Mouse (Mus musculus): Measurements from ENCODE around the gene Jak1. TPM values are rescaled to one million over a fixed set of nuclear protein-coding genes. Genes with fewer than 3 reads are reported as not detected.

Jak1 gene
- total RNA-seq, 1 experiment = 22.5 TPM

DNA sequence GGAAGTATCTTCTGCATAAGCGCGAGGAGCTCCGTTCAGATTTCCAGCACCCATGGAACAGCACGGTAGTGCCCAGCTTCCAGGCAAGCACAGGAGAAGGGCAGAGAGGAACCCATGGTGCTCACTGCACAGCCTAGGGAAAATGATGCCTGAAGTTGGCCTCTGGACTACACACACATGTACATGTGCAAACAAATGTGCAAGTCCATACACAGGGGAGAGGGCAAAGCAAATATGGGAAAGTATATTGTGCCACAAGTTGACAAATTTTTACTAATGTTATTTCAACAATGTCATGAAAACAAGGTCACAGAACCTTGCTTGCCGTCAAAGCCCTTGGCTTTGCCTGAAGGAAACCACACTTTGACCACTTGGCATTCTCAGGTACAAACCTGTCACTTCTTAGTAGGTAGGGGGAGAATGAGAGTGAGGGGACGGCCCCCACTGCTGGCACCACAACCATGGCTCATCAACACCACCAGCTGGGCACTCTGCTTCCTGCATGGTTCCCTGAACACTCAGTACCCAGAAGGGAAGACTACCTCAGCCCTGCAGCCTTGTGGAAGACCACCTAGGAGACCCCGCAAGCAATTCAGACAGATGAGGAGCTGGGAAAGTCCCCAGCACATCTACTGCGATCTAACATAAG is 65.5 kb downstream of the Jak1 start:
- TF ChIP-seq HCFC1 (IDR thresholded peaks at IDR 0.05; ENCODE audit: borderline replicate concordance, insufficient read depth, low read length) (no peak), ZC3H11A (IDR thresholded peaks at IDR 0.05; ENCODE audit: borderline replicate concordance, low read depth, low read length) (no peak), MAFK (IDR thresholded peaks at IDR 0.05; ENCODE audit: insufficient read depth, low read depth, low read length) (no peak), CHD2 (IDR thresholded peaks at IDR 0.05; ENCODE audit: low read depth, low read length) (no peak), ZNF384 (IDR thresholded peaks at IDR 0.05; ENCODE audit: low read depth, low read length) (no peak)
- no peak overlapping the region for H3K4me3 ChIP-seq (ENCODE audit: insufficient read depth in 1 of 2, low read depth in 1 of 2, low read length in 2 of 2, poor library complexity in 1 of 2, severe bottlenecking in 1 of 2)
- no peak overlapping the region for H3K27ac ChIP-seq (ENCODE audit: insufficient read depth, low read depth, low read length, poor library complexity, severe bottlenecking)
- H3K36me3 ChIP-seq (ENCODE audit: control insufficient read depth, insufficient read depth, low read length, poor library complexity, severe bottlenecking) = no peaks in the 10 kb centered on the region
- no peak for DNase-seq (ENCODE audit: low read depth, low spot score)
- no peak overlapping the region for H3K9ac ChIP-seq (ENCODE audit: insufficient read depth, low read depth, low read length, poor library complexity, severe bottlenecking)
- in situ Hi-C loops (cut with MboI; ENCODE audit: low sequenced_read_pairs in 2 of 2, unreplicated experiment in 2 of 2) = no loop called here
- H3K9me3 ChIP-seq (ENCODE audit: control insufficient read depth, insufficient read depth, low read depth, low read length) = no peaks in the 10 kb centered on the region
- H3K4me1 ChIP-seq (ENCODE audit: control insufficient read depth in 2 of 2, insufficient read depth in 2 of 2, low read length in 2 of 2, poor library complexity in 1 of 2) = no peaks in the 10 kb centered on the region

DNA sequence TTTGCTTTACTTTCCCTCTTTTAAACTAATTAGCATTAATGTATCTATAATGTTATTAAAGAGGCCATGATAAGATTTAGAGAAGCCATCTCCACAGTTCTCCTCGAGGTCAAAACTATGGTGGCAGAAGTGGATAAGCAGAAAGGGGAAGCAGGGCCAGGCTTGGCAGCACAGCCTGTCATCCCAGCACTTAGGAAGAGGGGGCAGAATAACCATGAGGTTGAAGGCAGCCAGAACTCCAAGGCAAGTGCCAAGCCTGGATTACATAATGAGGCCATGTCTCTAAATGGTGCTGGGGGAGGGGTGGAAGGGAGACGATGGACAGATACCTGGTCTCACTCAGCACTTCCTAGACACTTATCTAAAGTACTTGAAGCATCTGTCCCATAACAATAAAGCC is 66.7 kb downstream of the Jak1 start:
- Histone ChIP-seq H3K4me1 (ENCODE audit: control insufficient read depth in 2 of 2, insufficient read depth in 2 of 2, low read length in 2 of 2, poor library complexity in 1 of 2) (no peaks in the 10 kb centered on the region), H3K9ac (ENCODE audit: insufficient read depth, low read depth, low read length, poor library complexity, severe bottlenecking) (no peak overlapping the region), H3K27ac (ENCODE audit: insufficient read depth, low read depth, low read length, poor library complexity, severe bottlenecking) (no peak overlapping the region), H3K4me3 (ENCODE audit: insufficient read depth in 1 of 2, low read depth in 1 of 2, low read length in 2 of 2, poor library complexity in 1 of 2, severe bottlenecking in 1 of 2) (no peak overlapping the region), H3K36me3 (ENCODE audit: control insufficient read depth, insufficient read depth, low read length, poor library complexity, severe bottlenecking) (no peaks in the 10 kb centered on the region), H3K9me3 (ENCODE audit: control insufficient read depth, insufficient read depth, low read depth, low read length) (no peaks in the 10 kb centered on the region)
- in situ Hi-C loops (cut with MboI; ENCODE audit: low sequenced_read_pairs in 2 of 2, unreplicated experiment in 2 of 2) = no loop called here
- no peak for DNase-seq (ENCODE audit: low read depth, low spot score)
- TF ChIP-seq ZC3H11A (IDR thresholded peaks at IDR 0.05; ENCODE audit: borderline replicate concordance, low read depth, low read length) (no peak), MAFK (IDR thresholded peaks at IDR 0.05; ENCODE audit: insufficient read depth, low read depth, low read length) (no peak), HCFC1 (IDR thresholded peaks at IDR 0.05; ENCODE audit: borderline replicate concordance, insufficient read depth, low read length) (no peak), ZNF384 (IDR thresholded peaks at IDR 0.05; ENCODE audit: low read depth, low read length) (no peak), CHD2 (IDR thresholded peaks at IDR 0.05; ENCODE audit: low read depth, low read length) (no peak)

GRCm38 (mm10) chr4:101197421-101198170 is 67.5 kb downstream of the Jak1 start:
- Histone ChIP-seq H3K4me1 (ENCODE audit: control insufficient read depth in 2 of 2, insufficient read depth in 2 of 2, low read length in 2 of 2, poor library complexity in 1 of 2) (no peaks in the 10 kb centered on the region), H3K4me3 (ENCODE audit: insufficient read depth in 1 of 2, low read depth in 1 of 2, low read length in 2 of 2, poor library complexity in 1 of 2, severe bottlenecking in 1 of 2) (no peak overlapping the region), H3K27ac (ENCODE audit: insufficient read depth, low read depth, low read length, poor library complexity, severe bottlenecking) (no peak overlapping the region), H3K9ac (ENCODE audit: insufficient read depth, low read depth, low read length, poor library complexity, severe bottlenecking) (no peak overlapping the region), H3K36me3 (ENCODE audit: control insufficient read depth, insufficient read depth, low read length, poor library complexity, severe bottlenecking) (no peaks in the 10 kb centered on the region), H3K9me3 (ENCODE audit: control insufficient read depth, insufficient read depth, low read depth, low read length) (no peaks in the 10 kb centered on the region)
- no peak for DNase-seq (ENCODE audit: low read depth, low spot score)
- in situ Hi-C loops (cut with MboI; ENCODE audit: low sequenced_read_pairs in 2 of 2, unreplicated experiment in 2 of 2) = no loop called here
- no peak for TF ChIP-seq CHD2 (IDR thresholded peaks at IDR 0.05; ENCODE audit: low read depth, low read length)
- no peak for TF ChIP-seq MAFK (IDR thresholded peaks at IDR 0.05; ENCODE audit: insufficient read depth, low read depth, low read length)
- TF ChIP-seq ZC3H11A (IDR thresholded peaks at IDR 0.05; ENCODE audit: borderline replicate concordance, low read depth, low read length) = no peak
- TF ChIP-seq ZNF384 (IDR thresholded peaks at IDR 0.05; ENCODE audit: low read depth, low read length) = no peak
- TF ChIP-seq HCFC1 (IDR thresholded peaks at IDR 0.05; ENCODE audit: borderline replicate concordance, insufficient read depth, low read length) = no peak

- no peak for TF ChIP-seq CHD2 (IDR thresholded peaks at IDR 0.05; ENCODE audit: low read depth, low read length)
- in situ Hi-C loops (cut with MboI; ENCODE audit: low sequenced_read_pairs in 2 of 2, unreplicated experiment in 2 of 2) = no loop called here
Observed at GRCm38 (mm10) chr4:101196407-101196806, 68.7 kb downstream of the Jak1 start.

More at GRCm38 (mm10) chr4:101196407-101196806, 68.7 kb downstream of the Jak1 start:
- Histone ChIP-seq H3K9me3 (ENCODE audit: control insufficient read depth, insufficient read depth, low read depth, low read length) (no peaks in the 10 kb centered on the region), H3K36me3 (ENCODE audit: control insufficient read depth, insufficient read depth, low read length, poor library complexity, severe bottlenecking) (no peaks in the 10 kb centered on the region), H3K27ac (ENCODE audit: insufficient read depth, low read depth, low read length, poor library complexity, severe bottlenecking) (no peak overlapping the region), H3K9ac (ENCODE audit: insufficient read depth, low read depth, low read length, poor library complexity, severe bottlenecking) (no peak overlapping the region), H3K4me1 (ENCODE audit: control insufficient read depth in 2 of 2, insufficient read depth in 2 of 2, low read length in 2 of 2, poor library complexity in 1 of 2) (no peaks in the 10 kb centered on the region), H3K4me3 (ENCODE audit: insufficient read depth in 1 of 2, low read depth in 1 of 2, low read length in 2 of 2, poor library complexity in 1 of 2, severe bottlenecking in 1 of 2) (no peak overlapping the region)
- DNase-seq (ENCODE audit: low read depth, low spot score) = no peak
